Mouse (Mus musculus) heart, adult 2 months (tissue): ENCODE results near the gene D7Ertd443e.

Source experiments
- CTCF ChIP-seq: fragments of 200-600 bp; IDR thresholded peaks from 2 replicates; pipeline ENCODE4 v1.8.1; 2022; ENCODE audit warnings: antibody characterized with exemption, mild to moderate bottlenecking, moderate library complexity
- EP300 ChIP-seq: fragments of 200-500 bp; IDR thresholded peaks from 2 replicates; pipeline ENCODE4 v1.6.1; 2011; ENCODE audit warnings: low read depth, low read length, control low read depth; ENCODE audit not compliant: insufficient read depth
- POLR2A ChIP-seq: fragments of 200-500 bp; IDR thresholded peaks from 2 replicates; pipeline ENCODE4 v1.6.1; 2011; ENCODE audit warnings: mild to moderate bottlenecking, low read depth, low read length, control low read depth; ENCODE audit not compliant: insufficient read depth

- no peak for TF ChIP-seq CTCF
- no peak for TF ChIP-seq EP300
- no peak for TF ChIP-seq POLR2A
These were observed 43.3 kb downstream of the D7Ertd443e start for GRCm38 (mm10) chr7:134342202-134342601.
